Mouse (Mus musculus): Measurements from ENCODE around the gene Hook1. TPM values are rescaled to one million over a fixed set of nuclear protein-coding genes. Genes with fewer than 3 reads are reported as not detected.

Gene Hook1
- polyA plus RNA-seq (2014; fragmentation: Nextera tagmentation; extraction: Ambion mirVana): 44.4 and 54.0 TPM in 2 replicates

DNA sequence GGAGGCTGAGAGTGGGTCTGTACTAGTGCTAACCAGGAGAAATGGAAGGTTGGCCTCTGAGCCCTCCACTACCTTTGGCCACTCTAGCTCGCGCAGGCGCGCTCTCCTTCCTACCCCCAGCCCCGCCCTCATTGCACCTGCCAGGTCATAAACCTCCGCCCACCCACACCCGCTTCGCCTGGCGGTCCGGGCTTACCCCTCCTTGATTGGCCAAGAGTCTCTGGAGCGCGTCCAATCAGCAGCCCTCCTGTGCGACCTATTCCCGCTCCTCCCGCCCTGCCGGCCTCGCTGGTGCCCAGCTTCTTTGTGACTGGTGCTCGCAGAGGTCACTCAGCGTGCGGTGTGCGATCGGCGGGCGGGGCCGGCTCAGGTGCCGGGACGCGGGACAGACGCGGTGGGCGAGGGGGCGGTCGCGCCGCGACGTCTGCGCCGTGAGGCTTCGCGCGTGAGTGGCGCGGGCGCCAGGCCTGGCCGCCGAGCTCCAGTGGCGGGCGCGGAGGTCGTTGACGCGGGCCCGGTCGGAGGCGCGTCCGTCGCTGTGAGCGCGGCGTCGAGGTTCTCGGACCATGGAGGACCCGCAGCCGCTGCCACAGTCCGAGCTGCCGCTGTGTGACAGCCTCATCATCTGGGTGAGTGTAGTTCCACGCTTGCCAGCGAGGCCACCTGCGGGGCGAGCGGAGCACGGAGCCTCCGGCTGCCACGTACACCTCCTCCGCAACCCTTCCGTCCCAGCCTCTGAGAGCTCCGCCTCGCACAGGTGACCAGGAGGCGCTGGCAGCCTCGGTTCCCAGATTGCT is at the start of gene Hook1:
TSS of gene Hook1 (plus strand) at position 313 of the 797 bp plus-strand sequence.
- H3K4me1 ChIP-seq (ENCODE audit: control insufficient read depth, insufficient read depth, low read length): peaks cover 3% of the 10 kb centered on the region; the same call in 1 of the 2 replicates

DNA sequence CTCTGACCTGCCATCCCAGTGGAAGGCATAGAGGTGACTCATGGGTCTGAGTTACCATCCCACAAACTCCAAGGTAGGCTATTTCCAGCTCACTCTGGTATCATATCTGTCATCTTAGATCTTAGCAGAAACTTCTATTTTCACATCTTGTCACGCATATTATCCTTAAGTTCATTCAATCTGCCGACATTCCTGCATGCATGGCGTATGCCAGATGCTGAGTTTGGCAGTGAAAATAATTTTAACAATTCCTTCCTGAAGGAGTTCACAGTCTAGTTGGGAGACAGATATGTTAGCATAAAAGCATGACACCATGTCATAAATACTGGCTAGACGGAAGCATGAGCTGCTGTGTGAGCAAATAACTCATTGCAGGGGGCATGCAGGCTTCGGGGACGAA is 49.3 kb upstream of the Hook1 start:
- 81% methylated on average over 6 of the region's 6 CpGs for WGBS
- no peaks in the 10 kb centered on the region for H3K9me3 ChIP-seq (replicated peaks; ENCODE audit: control insufficient read depth, low read length)
- H3K9ac ChIP-seq (ENCODE audit: low read length): no peak overlapping the region
- peak; percentile 20; the same call in 1 of the 2 replicates for ATAC-seq
- H3K36me3 ChIP-seq (ENCODE audit: control insufficient read depth, insufficient read depth, low read length): no peaks in the 10 kb centered on the region
- H3K4me3 ChIP-seq (ENCODE audit: low read depth, low read length): no peak overlapping the region
- DNase-seq (ENCODE audit: low spot score): no peak
- no peak overlapping the region for H3K4me2 ChIP-seq (ENCODE audit: low read length)
- H3K4me1 ChIP-seq (ENCODE audit: control insufficient read depth, insufficient read depth, low read length): no peaks in the 10 kb centered on the region
- H3K27me3 ChIP-seq (replicated peaks; ENCODE audit: control insufficient read depth, insufficient read depth, low read length): no peaks in the 10 kb centered on the region
- H3K27ac ChIP-seq (ENCODE audit: low read depth, low read length): no peak overlapping the region

More for the DNA sequence above, at the start of gene Hook1:
- Histone ChIP-seq H3K4me3 (ENCODE audit: low read depth, low read length) (peak within 1 kb of the TSS; percentile 60), H3K4me2 (ENCODE audit: low read length) (peak within 1 kb of the TSS; percentile 81), H3K27ac (ENCODE audit: low read depth, low read length) (peak within 1 kb of the TSS; percentile 76), H3K9ac (ENCODE audit: low read length) (peak within 1 kb of the TSS; percentile 80), H3K9me3 (replicated peaks; ENCODE audit: control insufficient read depth, low read length) (no peaks in the 10 kb centered on the region), H3K27me3 (replicated peaks; ENCODE audit: control insufficient read depth, insufficient read depth, low read length) (no peaks in the 10 kb centered on the region), H3K36me3 (ENCODE audit: control insufficient read depth, insufficient read depth, low read length) (no peaks in the 10 kb centered on the region)
- WGBS: under 1% methylated on average over 67 of the region's 82 CpGs
- peak; percentile 99 for ATAC-seq
- DNase-seq (ENCODE audit: low spot score): peak; percentile 98

DNA sequence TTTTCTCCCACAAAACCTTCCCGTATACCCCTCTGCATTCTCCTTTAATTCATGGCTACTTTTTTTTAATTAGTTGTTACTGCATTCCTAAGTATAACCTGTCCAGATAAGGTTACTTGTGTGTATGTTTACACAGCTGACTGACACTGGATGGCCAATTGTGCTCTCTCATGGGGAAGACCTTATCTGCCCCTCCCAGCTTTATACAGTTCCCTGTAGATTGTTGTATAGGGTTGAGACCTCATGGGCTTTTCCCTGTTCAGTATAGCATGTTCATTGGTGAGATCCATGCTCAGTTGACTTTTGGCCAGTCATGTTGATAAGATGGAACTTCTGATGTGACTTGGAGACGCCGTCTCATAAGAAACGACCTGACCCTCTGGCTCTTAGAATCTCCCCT is 46.6 kb upstream of the Hook1 start:
- ATAC-seq: no peak
- no peak for DNase-seq (ENCODE audit: low spot score)
- 90% methylated on average over 4 of the region's 4 CpGs for WGBS
- H3K36me3 ChIP-seq (ENCODE audit: control insufficient read depth, insufficient read depth, low read length): no peaks in the 10 kb centered on the region
- H3K4me3 ChIP-seq (ENCODE audit: low read depth, low read length): no peak overlapping the region
- H3K4me1 ChIP-seq (ENCODE audit: control insufficient read depth, insufficient read depth, low read length): no peaks in the 10 kb centered on the region
- no peak overlapping the region for H3K4me2 ChIP-seq (ENCODE audit: low read length)
- H3K27me3 ChIP-seq (replicated peaks; ENCODE audit: control insufficient read depth, insufficient read depth, low read length): no peaks in the 10 kb centered on the region
- H3K27ac ChIP-seq (ENCODE audit: low read depth, low read length): no peak overlapping the region
- H3K9ac ChIP-seq (ENCODE audit: low read length): no peak overlapping the region
- H3K9me3 ChIP-seq (replicated peaks; ENCODE audit: control insufficient read depth, low read length): no peaks in the 10 kb centered on the region

DNA sequence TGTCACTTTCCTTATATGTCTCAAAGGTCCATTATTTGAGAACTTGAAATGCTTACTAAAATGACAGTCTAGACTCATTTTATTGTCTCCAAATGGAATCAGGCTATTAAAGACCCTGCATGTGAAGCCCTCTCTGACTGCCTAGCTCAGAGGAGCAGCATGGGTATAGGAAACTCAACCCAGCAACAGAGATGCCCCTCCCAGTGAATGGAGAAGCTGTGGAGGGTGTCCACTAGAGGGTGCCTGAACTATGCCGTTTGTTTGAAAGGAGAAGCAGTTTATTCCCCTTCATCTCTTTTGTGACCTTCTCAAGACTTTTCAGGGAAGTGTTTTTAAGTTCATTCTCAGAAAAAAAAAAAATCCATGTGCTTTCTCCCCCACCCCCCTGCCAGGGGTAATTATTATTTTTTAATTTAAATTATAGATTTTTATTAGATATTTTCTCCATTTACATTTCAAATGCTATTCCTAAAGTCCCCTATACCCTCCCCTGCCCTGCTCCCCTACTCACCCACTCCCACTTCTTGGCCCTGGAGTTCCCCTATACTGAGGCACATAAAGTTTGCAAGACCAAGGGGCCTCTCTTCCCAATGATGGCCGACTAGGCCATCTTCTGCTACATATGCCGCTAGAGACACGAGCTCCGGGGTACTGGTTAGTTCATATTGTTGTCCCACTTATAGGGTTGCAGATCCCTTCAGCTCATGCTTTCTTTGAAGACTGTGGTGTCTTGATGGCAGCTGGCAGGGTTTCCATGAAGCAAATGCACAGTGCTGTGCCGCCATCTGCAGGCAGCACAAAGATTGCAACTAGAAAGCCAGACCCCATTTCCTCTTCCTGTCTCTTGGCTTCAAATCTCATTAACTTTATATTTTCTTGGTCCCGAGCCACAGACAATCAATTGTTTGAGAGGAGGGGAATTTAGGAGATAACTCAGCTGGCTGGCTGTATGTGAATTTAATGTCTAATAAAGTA is 42.5 kb upstream of the Hook1 start:
- Histone ChIP-seq H3K27ac (ENCODE audit: low read depth, low read length) (no peak overlapping the region), H3K36me3 (ENCODE audit: control insufficient read depth, insufficient read depth, low read length) (no peaks in the 10 kb centered on the region), H3K4me1 (ENCODE audit: control insufficient read depth, insufficient read depth, low read length) (no peaks in the 10 kb centered on the region), H3K9ac (ENCODE audit: low read length) (no peak overlapping the region), H3K4me2 (ENCODE audit: low read length) (no peak overlapping the region), H3K27me3 (replicated peaks; ENCODE audit: control insufficient read depth, insufficient read depth, low read length) (no peaks in the 10 kb centered on the region), H3K4me3 (ENCODE audit: low read depth, low read length) (no peak overlapping the region), H3K9me3 (replicated peaks; ENCODE audit: control insufficient read depth, low read length) (no peaks in the 10 kb centered on the region)
- DNase-seq (ENCODE audit: low spot score): peak; percentile 87
- 9% methylated on average over 7 of the region's 7 CpGs for WGBS
- ATAC-seq: peak; percentile 79

DNA sequence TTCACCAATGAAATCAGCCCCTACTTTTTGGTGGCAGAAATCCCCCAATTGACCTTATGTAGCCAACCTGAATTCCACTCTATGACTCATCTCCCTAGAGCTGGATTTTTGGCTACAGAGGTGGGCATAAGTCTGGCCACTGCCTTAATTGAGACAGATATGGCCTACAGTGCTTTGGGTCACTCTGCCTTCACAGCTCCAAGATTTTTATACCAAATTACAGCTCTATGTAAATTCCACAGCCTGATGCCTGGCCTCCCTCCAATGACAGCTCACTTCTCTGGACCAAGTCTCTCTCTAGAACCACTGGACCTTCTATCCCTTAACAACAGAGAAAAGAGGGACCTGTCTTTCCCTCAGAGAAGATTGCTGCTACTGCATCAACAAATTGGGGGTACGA is 38.2 kb upstream of the Hook1 start:
- ATAC-seq (no peak), DNase-seq (ENCODE audit: low spot score) (no peak)
- Histone ChIP-seq H3K9me3 (replicated peaks; ENCODE audit: control insufficient read depth, low read length) (no peaks in the 10 kb centered on the region), H3K27me3 (replicated peaks; ENCODE audit: control insufficient read depth, insufficient read depth, low read length) (no peaks in the 10 kb centered on the region), H3K36me3 (ENCODE audit: control insufficient read depth, insufficient read depth, low read length) (no peaks in the 10 kb centered on the region), H3K4me1 (ENCODE audit: control insufficient read depth, insufficient read depth, low read length) (no peaks in the 10 kb centered on the region), H3K4me2 (ENCODE audit: low read length) (no peak overlapping the region), H3K9ac (ENCODE audit: low read length) (no peak overlapping the region), H3K4me3 (ENCODE audit: low read depth, low read length) (no peak overlapping the region), H3K27ac (ENCODE audit: low read depth, low read length) (no peak overlapping the region)
- WGBS: 91% methylated on average over 1 of the region's 1 CpGs

DNA sequence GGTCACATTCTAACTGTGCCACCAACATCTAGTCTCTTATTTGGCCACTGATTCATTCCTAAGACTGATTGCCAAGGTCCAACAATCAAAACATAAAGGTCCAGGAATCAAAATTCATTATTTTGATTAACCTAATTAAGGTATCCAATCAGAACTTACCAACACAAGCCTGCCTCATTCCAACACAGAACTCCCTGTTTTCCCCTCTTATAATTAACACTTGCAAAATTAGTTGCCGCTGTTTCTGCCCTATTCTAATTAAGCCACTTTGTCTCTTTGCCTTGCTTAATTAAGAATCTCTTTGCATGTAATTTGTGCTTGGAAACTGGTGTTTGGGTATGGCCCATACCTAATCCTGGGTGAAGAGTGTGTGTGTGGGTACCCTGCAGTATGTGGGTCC is 37.1 kb upstream of the Hook1 start:
- WGBS: 9% methylated on average over 1 of the region's 1 CpGs
- Histone ChIP-seq H3K4me2 (ENCODE audit: low read length) (no peak overlapping the region), H3K4me3 (ENCODE audit: low read depth, low read length) (no peak overlapping the region), H3K9me3 (replicated peaks; ENCODE audit: control insufficient read depth, low read length) (no peaks in the 10 kb centered on the region), H3K27ac (ENCODE audit: low read depth, low read length) (no peak overlapping the region), H3K4me1 (ENCODE audit: control insufficient read depth, insufficient read depth, low read length) (no peaks in the 10 kb centered on the region), H3K27me3 (replicated peaks; ENCODE audit: control insufficient read depth, insufficient read depth, low read length) (no peaks in the 10 kb centered on the region), H3K9ac (ENCODE audit: low read length) (no peak overlapping the region), H3K36me3 (ENCODE audit: control insufficient read depth, insufficient read depth, low read length) (no peaks in the 10 kb centered on the region)
- DNase-seq (ENCODE audit: low spot score) (peak; percentile 29), ATAC-seq (peak; percentile 45; the same call in 1 of the 2 replicates)

DNA sequence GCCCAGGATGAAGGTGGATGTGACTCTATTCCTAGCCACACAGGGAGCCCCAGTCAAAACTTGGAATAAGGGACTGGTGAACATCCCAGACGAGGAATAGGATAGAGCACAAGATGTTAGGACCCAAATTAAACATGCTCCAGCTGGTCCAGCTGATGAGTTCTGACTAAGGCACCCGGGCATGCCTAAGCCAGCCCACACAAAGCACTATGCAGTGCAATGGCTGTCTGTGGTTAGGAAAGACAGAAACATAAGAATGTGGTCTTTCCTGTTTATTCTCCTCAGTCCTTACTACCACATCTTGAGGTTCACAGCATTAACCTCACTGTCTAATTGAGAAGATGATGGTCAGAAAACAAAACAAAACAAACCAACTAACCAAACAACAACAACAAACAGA is 35.7 kb upstream of the Hook1 start:
- Histone ChIP-seq H3K4me2 (ENCODE audit: low read length) (no peak overlapping the region), H3K4me1 (ENCODE audit: control insufficient read depth, insufficient read depth, low read length) (no peaks in the 10 kb centered on the region), H3K27ac (ENCODE audit: low read depth, low read length) (no peak overlapping the region), H3K4me3 (ENCODE audit: low read depth, low read length) (no peak overlapping the region), H3K9ac (ENCODE audit: low read length) (no peak overlapping the region), H3K9me3 (replicated peaks; ENCODE audit: control insufficient read depth, low read length) (no peaks in the 10 kb centered on the region), H3K36me3 (ENCODE audit: control insufficient read depth, insufficient read depth, low read length) (no peaks in the 10 kb centered on the region), H3K27me3 (replicated peaks; ENCODE audit: control insufficient read depth, insufficient read depth, low read length) (no peaks in the 10 kb centered on the region)
- DNase-seq (ENCODE audit: low spot score) (no peak), ATAC-seq (no peak)
- 63% methylated on average over 2 of the region's 2 CpGs for WGBS

DNA sequence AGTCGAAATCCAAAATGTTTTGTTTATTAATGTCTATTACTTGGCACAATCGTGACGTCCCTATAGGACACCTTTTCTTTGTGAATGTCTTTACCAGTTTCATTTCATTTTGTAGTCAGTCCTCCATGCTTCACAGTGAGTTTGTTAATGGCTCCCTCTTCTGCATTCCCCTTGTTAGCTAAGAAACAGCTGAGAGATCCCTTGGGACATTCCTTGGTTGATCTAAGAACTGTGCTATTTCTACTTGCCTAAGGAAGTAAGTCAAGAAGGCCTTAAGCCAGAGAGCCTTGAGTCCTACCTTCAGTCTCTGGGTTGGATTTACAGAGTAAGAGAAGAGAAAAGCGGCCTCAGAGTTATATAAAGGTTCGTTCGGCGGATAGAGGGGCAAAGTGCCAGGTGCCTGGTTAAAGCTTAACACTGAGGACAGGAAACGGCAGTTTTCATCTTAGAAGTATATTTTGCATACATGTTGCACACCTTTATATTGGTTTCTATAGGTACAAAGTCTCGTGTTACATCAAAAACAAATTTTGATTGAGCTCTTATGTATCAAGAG is 33.2 kb upstream of the Hook1 start:
- H3K9ac ChIP-seq (ENCODE audit: low read length): no peak overlapping the region
- WGBS: 86% methylated on average over 9 of the region's 9 CpGs
- no peaks in the 10 kb centered on the region for H3K36me3 ChIP-seq (ENCODE audit: control insufficient read depth, insufficient read depth, low read length)
- no peak for ATAC-seq
- H3K27ac ChIP-seq (ENCODE audit: low read depth, low read length): no peak overlapping the region
- H3K4me2 ChIP-seq (ENCODE audit: low read length): no peak overlapping the region
- DNase-seq (ENCODE audit: low spot score): no peak
- no peak overlapping the region for H3K4me3 ChIP-seq (ENCODE audit: low read depth, low read length)
- H3K4me1 ChIP-seq (ENCODE audit: control insufficient read depth, insufficient read depth, low read length): no peaks in the 10 kb centered on the region
- H3K9me3 ChIP-seq (replicated peaks; ENCODE audit: control insufficient read depth, low read length): no peaks in the 10 kb centered on the region
- no peaks in the 10 kb centered on the region for H3K27me3 ChIP-seq (replicated peaks; ENCODE audit: control insufficient read depth, insufficient read depth, low read length)
